8 mouse cellular contexts compared by ENCODE assay signal in genomic region chr6:87152461-87153230, GRCm38 (mm10). TPM values are rescaled to one million over a fixed set of nuclear protein-coding genes. Genes with fewer than 3 reads are reported as not detected.
DNase-seq lines count a peak whose midpoint lies in the region; ATAC-seq lines count a peak whose summit lies in the region.

No protein-coding gene starts in this region.

- H3K4me1 ChIP-seq in embryonic facial prominence, embryonic 14.5 days (ENCODE audit: control insufficient read depth, insufficient read depth, low read length) = peaks cover 32% of the 10 kb centered on the region
- H3K4me1 ChIP-seq in kidney, embryonic 16.5 days (ENCODE audit: insufficient read depth, low read length) = no peaks in the 10 kb centered on the region

- peak overlapping the region; percentile 25 for H3K27ac ChIP-seq in embryonic facial prominence, embryonic 14.5 days (replicated peaks; ENCODE audit: low read depth, low read length)
- no peak overlapping the region for H3K27ac ChIP-seq in kidney, embryonic 16.5 days (ENCODE audit: low read length)

- no peak overlapping the region for H3K4me2 ChIP-seq in embryonic facial prominence, embryonic 14.5 days (ENCODE audit: low read depth, low read length)
- no peak overlapping the region for H3K4me2 ChIP-seq in kidney, embryonic 16.5 days (replicated peaks; ENCODE audit: low read depth, low read length)

- H3K9ac ChIP-seq in embryonic facial prominence, embryonic 14.5 days (ENCODE audit: low read depth, low read length) = no peak overlapping the region
- H3K9ac ChIP-seq in kidney, embryonic 16.5 days (replicated peaks; ENCODE audit: low read length) = no peak overlapping the region

- peak; percentile 97 for ATAC-seq in CD4-positive, CD25-positive, alpha-beta regulatory T cell, adult 4 months
- peak; percentile 55; the same call in 1 of the 2 replicates for ATAC-seq in embryonic facial prominence, embryonic 14.5 days (ENCODE audit: low read depth)
- peak; percentile 97 for ATAC-seq in megakaryocyte progenitor cell, adult 5-6 weeks (replicated peaks; ENCODE audit: poor library complexity)
- ATAC-seq in kidney, embryonic 16.5 days (ENCODE audit: low FRiP score, low TSS enrichment) = no peak

- H3K27me3 ChIP-seq in embryonic facial prominence, embryonic 14.5 days (replicated peaks; ENCODE audit: control insufficient read depth, insufficient read depth, low read length) = no peaks in the 10 kb centered on the region
- H3K27me3 ChIP-seq in kidney, embryonic 16.5 days (ENCODE audit: insufficient read depth, low read length) = no peaks in the 10 kb centered on the region

- H3K4me3 ChIP-seq in embryonic facial prominence, embryonic 14.5 days (ENCODE audit: low read depth, low read length) = no peak overlapping the region
- no peak overlapping the region for H3K4me3 ChIP-seq in kidney, embryonic 16.5 days (ENCODE audit: low read length)

- peaks cover 4% of the 10 kb centered on the region; the same call in 1 of the 2 replicates for H3K36me3 ChIP-seq in embryonic facial prominence, embryonic 14.5 days (ENCODE audit: control insufficient read depth, insufficient read depth, low read length)
- no peaks in the 10 kb centered on the region for H3K36me3 ChIP-seq in kidney, embryonic 16.5 days (ENCODE audit: insufficient read depth, low read length)

- peak; percentile 72 for DNase-seq in embryonic facial prominence, embryonic 14.5 days (ENCODE audit: low spot score)
- DNase-seq in induced T-regulatory cell, adult 2 months (ENCODE audit: low read depth) = peak; percentile 79
- no peak for DNase-seq in right cerebral cortex, postnatal 10 days (ENCODE audit: low spot score in 2 of 2)
- DNase-seq in neural tube, embryonic 10.5 days (ENCODE audit: extremely low spot score, low spot score) = no peak
- DNase-seq in layer of hippocampus, postnatal 36 days = no peak

- WGBS in embryonic facial prominence, embryonic 14.5 days = 58% methylated on average over 21 of the region's 21 CpGs
- WGBS in kidney, embryonic 16.5 days = 65% methylated on average over 21 of the region's 21 CpGs

- H3K9me3 ChIP-seq in embryonic facial prominence, embryonic 14.5 days (ENCODE audit: control insufficient read depth, low read length) = no peaks in the 10 kb centered on the region
- no peaks in the 10 kb centered on the region for H3K9me3 ChIP-seq in kidney, embryonic 16.5 days (ENCODE audit: low read length)

RNA-seq across cellular contexts. Expression of gene D6Ertd527e, which starts 48.1 kb away (rescaled TPM):
- not detected for polyA plus RNA-seq in CD4-positive, CD25-positive, alpha-beta regulatory T cell, adult 4 months (2017; shearing (Covaris generic))
- polyA plus RNA-seq in embryonic facial prominence, embryonic 14.5 days (2014; fragmentation: Nextera tagmentation; extraction: Ambion mirVana) = 0.25 and 0.59 TPM in 2 replicates
- total RNA-seq in megakaryocyte progenitor cell, adult 5-6 weeks (2015) = 0.85 TPM in 1 of 2 replicates, not detected in the other
- 0.14 TPM in 1 of 2 replicates, not detected in the other for total RNA-seq in megakaryocyte progenitor cell, adult 5-6 weeks (2017)
- 0.26 and 0.39 TPM in 2 replicates for polyA plus RNA-seq in kidney, embryonic 16.5 days (2015; fragmentation: Nextera tagmentation; extraction: Ambion mirVana)
- total RNA-seq in layer of hippocampus, postnatal 36 days (2021) = not detected

Comparison
In these comparisons a context has a peak if more than half of its experiments do, and no peak if none do; other contexts are left out.
1. DNase-seq: peak in embryonic facial prominence, embryonic 14.5 days (single experiment) and induced T-regulatory cell, adult 2 months (single experiment); none in right cerebral cortex, postnatal 10 days (0 of 2), neural tube, embryonic 10.5 days (single experiment) and layer of hippocampus, postnatal 36 days (0 of 2).